Mouse (Mus musculus) erythroblast, embryonic 14.5 days (primary cell): ENCODE measurements around the gene Susd2. TPM values are rescaled to one million over a fixed set of nuclear protein-coding genes. Genes with fewer than 3 reads are reported as not detected.

ENCODE experiments used
- H3K27me3 ChIP-seq: 2 replicates; pipeline ENCODE4 v1.6.1; 2012; ENCODE audit warnings: inconsistent platforms; ENCODE audit not compliant: control insufficient read depth
- H3K36me3 ChIP-seq: 2 replicates; pipeline ENCODE4 v1.6.1; 2012; ENCODE audit warnings: mild to moderate bottlenecking, inconsistent platforms; ENCODE audit not compliant: control insufficient read depth
- H3K4me1 ChIP-seq: 2 replicates; pipeline ENCODE4 v1.6.1; 2012; ENCODE audit warnings: inconsistent platforms; ENCODE audit not compliant: control insufficient read depth
- H3K4me3 ChIP-seq: replicated peaks from 2 replicates; pipeline ENCODE3; 2012; ENCODE audit warnings: moderate library complexity, mild to moderate bottlenecking, inconsistent platforms
- H3K9me3 ChIP-seq: 2 replicates; pipeline ENCODE4 v1.6.1; 2012; ENCODE audit warnings: low read length, inconsistent platforms, mixed read lengths; ENCODE audit not compliant: control insufficient read depth
- GATA1 ChIP-seq: IDR thresholded peaks from 2 replicates; pipeline ENCODE4 v1.6.1; 2012; ENCODE audit warnings: low read length, inconsistent platforms, mixed read lengths
- TAL1 ChIP-seq: IDR thresholded peaks from 3 replicates; pipeline ENCODE4 v1.6.1; 2012; ENCODE audit warnings: low read length, inconsistent platforms, mixed read lengths
- polyA plus RNA-seq: library from polyadenylated mRNA; stranded (reverse); fragments of >175 nt; gene quantifications from 2 replicates; pipeline ENCODE4 v1.2.3, GENCODE M21; 2012

Susd2 gene
- polyA plus RNA-seq, 1 experiment, result 0.05 TPM

DNA sequence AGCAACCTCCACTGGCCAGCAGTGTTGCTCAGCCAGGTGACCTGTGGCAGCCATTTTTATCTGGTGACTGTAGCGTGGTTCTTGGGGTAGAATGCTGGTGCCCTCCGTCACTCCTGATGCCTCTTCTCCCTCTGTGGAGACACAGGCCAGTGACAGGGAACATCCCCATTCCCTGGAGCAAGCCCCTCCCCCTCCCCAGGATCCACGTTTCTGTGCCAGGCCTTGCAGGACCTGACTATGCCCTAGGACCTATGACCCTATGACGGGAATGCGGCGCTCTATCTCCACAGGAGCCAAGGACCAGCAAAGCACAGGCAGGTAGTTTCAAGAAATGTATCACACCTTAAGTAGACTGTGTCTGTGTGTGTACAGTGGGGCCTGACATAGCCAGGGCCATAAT lies 4.3 kb upstream of the Susd2 start:
- Histone ChIP-seq H3K36me3 (peaks cover 83% of the 10 kb centered on the region), H3K9me3 (no peaks in the 10 kb centered on the region), H3K4me3 (no peak overlapping the region), H3K4me1 (peaks cover 15% of the 10 kb centered on the region), H3K27me3 (no peaks in the 10 kb centered on the region)
- no peak for TF ChIP-seq TAL1
- no peak for TF ChIP-seq GATA1

DNA sequence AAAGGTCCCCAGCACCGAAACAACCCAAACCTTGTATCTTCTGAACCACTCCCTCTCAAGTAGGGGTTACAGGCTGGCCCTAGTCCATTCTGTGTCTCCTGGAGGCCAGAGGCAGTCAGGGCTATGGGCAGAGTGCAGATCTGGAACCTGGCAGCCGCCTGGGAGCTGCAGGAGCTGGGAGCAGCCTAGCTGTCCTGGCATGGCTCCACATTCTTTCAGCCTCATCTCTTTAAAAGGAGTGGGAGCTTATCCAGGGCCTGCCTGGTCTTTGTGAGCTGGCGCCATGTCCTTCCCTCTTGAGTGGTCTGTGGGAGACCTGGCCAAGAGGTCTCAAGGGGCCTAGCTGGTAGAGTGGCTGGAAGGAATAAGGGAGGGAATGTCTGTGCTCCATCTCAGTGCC lies 3.6 kb upstream of the Susd2 start:
- H3K4me3 ChIP-seq, result no peak overlapping the region
- H3K4me1 ChIP-seq, result peaks cover 22% of the 10 kb centered on the region
- TF ChIP-seq TAL1, result no peak
- no peak for TF ChIP-seq GATA1
- H3K36me3 ChIP-seq, result peaks cover 76% of the 10 kb centered on the region
- H3K9me3 ChIP-seq, result no peaks in the 10 kb centered on the region
- no peaks in the 10 kb centered on the region for H3K27me3 ChIP-seq

DNA sequence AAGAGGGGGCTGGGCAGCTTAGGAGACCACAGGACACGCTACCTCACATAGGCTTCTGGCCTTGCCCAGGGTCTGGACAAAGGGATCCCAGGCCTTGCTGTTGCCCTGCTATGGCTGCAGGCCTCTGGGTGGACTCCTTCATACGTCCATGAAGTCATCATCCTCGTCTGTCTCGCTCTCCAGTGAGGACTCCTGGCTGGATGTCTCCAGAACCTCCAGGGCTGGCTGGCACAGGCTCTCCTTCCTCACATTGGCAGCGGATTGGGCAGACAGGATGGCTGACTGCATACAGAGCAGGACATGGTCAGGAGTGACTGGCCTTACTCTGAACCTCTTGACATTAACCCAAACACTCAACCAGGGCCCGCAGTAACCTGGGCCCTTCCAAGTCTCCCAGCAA lies 2.6 kb upstream of the Susd2 start:
- Histone ChIP-seq H3K4me1 (peaks cover 30% of the 10 kb centered on the region), H3K36me3 (peaks cover 66% of the 10 kb centered on the region), H3K27me3 (no peaks in the 10 kb centered on the region), H3K9me3 (no peaks in the 10 kb centered on the region), H3K4me3 (no peak overlapping the region)
- no peak for TF ChIP-seq GATA1
- TF ChIP-seq TAL1, result no peak

DNA sequence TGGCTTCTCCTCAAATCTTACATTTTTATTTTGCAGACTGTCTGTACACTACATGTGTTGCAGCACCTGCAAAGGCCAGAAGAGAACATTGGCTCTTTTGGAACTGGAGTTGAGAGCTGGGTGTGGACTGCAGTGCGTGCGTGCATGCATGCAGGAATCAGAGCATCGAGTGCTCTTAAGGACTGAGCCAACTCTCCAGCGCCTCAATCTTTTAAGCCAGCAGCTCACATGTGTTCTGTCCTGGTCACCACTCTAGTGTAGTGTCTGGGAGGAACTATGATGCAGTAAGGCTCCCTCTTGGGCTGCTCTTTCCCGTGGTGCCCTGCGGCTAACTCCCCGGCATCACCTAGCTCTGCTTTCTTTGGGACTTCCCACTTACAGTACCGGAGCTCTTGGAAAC lies 1.8 kb upstream of the Susd2 start:
- H3K4me1 ChIP-seq, result peaks cover 30% of the 10 kb centered on the region
- H3K36me3 ChIP-seq, result peaks cover 58% of the 10 kb centered on the region
- no peaks in the 10 kb centered on the region for H3K9me3 ChIP-seq
- H3K27me3 ChIP-seq, result no peaks in the 10 kb centered on the region
- no peak overlapping the region for H3K4me3 ChIP-seq
- TF ChIP-seq TAL1 (no peak), GATA1 (no peak)

DNA sequence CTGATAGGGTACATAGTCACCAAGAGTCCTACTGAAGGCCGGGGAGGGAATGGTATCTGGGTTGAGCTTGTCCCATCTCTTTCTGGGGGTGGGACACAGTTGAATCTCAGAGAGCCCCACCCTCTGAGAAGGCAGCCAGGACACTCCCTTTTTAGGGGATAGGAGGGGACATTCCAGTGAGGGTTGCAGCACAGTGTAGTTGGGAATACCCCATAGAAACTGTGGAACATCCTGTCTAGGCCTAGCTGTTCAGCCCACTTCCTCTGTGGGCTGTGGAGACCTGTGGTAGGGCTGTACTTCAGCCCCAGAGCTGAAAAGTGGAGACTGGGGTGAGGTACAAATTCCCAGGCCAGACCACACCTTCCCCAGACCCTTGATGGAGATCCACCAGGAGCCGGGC lies 917 bp downstream of the Susd2 start:
- no peak for TF ChIP-seq TAL1
- no peak for TF ChIP-seq GATA1
- Histone ChIP-seq H3K9me3 (no peaks in the 10 kb centered on the region), H3K4me1 (peaks cover 30% of the 10 kb centered on the region), H3K27me3 (peaks cover 3% of the 10 kb centered on the region; the same call in 1 of the 2 replicates), H3K36me3 (peaks cover 32% of the 10 kb centered on the region), H3K4me3 (no peak overlapping the region)

DNA sequence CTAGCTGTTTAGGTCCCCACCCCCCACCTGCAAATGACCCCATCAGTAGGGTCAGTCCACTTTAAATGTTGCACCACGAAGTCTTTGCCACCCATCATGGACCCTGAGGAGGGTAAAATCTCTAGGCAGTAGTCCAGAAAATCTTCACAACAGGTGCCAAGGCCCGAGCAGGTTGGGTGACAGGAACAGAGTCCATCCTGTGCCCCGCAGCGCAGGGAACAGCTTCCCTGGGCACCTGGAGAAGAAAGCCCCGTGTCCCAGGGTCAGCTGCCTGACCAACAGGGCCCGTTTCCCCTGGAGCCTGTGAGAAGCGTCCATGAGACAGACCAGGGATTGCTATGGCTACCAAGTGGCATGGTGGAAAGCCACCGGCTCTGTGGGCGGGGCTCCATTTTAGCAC lies 1.4 kb downstream of the Susd2 start:
- H3K36me3 ChIP-seq, result peaks cover 27% of the 10 kb centered on the region
- H3K4me1 ChIP-seq, result peaks cover 30% of the 10 kb centered on the region
- TF ChIP-seq TAL1 (no peak), GATA1 (no peak)
- peaks cover 3% of the 10 kb centered on the region; the same call in 1 of the 2 replicates for H3K27me3 ChIP-seq
- no peak overlapping the region for H3K4me3 ChIP-seq
- H3K9me3 ChIP-seq, result no peaks in the 10 kb centered on the region

DNA sequence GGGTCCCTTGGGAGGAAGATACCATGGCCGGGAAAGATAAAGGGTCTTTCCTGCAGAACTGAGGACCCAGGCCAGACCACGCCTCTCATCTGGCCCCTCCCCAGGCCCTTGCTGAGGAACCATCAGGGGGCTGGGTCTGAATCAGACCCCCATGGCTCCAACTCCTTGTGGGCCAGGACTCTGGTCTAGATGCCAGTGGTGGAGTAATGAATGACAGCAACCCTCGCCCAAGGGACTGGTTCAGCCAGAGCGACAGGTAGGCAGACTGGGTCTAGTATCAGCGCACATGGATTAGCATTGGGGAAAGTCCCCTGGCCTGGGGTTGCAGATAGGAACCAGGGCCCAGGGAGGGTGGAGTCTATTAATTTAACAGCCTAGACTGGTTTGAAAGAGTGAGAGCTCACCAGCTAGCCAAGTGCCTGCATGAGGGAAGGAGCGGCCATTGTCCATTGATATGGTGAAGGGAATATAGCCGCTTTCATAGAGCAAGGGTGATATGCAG lies 2.0 kb downstream of the Susd2 start:
- Histone ChIP-seq H3K27me3 (peaks cover 3% of the 10 kb centered on the region; the same call in 1 of the 2 replicates), H3K36me3 (peaks cover 21% of the 10 kb centered on the region), H3K4me3 (no peak overlapping the region), H3K4me1 (peaks cover 30% of the 10 kb centered on the region), H3K9me3 (no peaks in the 10 kb centered on the region)
- no peak for TF ChIP-seq TAL1
- no peak for TF ChIP-seq GATA1

DNA sequence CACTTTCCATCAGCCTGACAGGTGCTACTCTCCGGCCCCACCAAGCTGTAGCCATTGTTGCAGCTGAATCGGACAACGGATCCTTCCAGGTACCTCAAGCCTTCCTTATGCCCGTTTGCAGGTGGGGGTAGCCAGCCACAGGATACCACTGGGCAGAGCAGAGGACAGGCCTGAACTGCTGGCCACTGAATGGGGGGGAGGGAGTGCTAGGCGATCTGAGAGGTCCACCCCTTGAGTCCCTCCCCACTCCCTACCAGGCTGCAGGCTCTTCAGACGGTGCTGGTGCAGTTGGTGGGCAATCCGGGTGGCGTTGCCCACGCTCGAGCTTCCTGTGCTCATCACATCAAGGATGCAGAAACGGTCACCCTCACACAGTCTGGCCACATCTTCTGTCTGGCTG lies 6.1 kb downstream of the Susd2 start:
- Histone ChIP-seq H3K27me3 (peaks cover 3% of the 10 kb centered on the region; the same call in 1 of the 2 replicates), H3K9me3 (no peaks in the 10 kb centered on the region), H3K36me3 (no peaks in the 10 kb centered on the region), H3K4me3 (no peak overlapping the region), H3K4me1 (peaks cover 20% of the 10 kb centered on the region)
- TF ChIP-seq GATA1 (no peak), TAL1 (no peak)

DNA sequence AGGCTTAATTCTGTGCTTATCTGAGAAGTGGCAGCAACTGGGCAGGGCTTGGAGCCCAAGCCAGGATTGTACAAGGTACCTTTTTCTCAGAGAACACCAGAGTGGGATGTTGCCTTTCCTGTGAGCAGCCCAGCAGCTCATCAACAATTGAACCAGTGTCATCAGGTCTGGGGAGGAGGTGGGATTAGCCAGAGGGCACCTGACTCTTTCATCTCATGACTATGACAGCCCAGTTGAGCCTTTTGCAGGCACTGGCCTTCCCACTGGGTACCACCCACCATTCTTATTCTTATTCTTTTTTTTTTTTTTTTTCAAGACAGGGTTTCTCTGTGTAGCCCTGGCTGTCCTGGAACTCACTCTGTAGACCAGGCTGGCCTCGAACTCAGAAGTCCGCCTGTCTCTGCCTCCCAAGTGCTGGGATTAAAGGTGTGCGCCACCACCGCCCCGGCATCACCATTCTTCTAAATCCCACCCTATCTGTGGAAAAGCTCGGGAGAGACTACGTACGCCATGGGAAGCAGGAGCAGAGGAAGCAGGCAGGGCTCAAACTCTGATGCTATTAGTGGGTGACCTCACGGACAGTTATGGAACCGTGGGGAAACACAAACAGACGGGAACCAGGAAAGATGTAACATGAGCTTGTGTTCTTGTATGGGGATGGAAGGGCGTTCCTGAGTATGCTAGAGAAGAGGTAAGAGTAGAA lies 7.6 kb downstream of the Susd2 start:
- Histone ChIP-seq H3K36me3 (no peaks in the 10 kb centered on the region), H3K4me3 (no peak overlapping the region), H3K4me1 (peaks cover 9% of the 10 kb centered on the region), H3K27me3 (peaks cover 3% of the 10 kb centered on the region; the same call in 1 of the 2 replicates), H3K9me3 (no peaks in the 10 kb centered on the region)
- TF ChIP-seq GATA1 (no peak), TAL1 (no peak)
